In the genomic region with DNA sequence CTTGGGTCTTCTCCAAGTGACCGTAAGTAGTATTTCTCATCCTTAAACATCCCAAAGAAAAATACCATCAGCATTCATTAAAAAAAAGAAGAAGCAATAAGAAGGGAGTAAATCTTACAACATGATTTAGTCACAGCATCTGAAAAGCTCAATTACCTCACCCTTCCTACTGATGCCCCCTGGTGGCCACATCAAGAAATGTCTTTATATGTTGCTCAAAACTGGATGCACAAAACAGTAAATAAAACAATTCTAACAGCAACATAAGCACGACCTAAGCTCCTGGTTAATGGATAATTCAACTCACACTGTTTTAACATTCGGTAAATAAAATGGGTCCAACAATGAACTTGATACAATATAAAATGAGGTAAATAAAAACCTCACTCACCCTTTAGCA, we compare ENCODE assay signal across 8 mouse cellular contexts. TPM values are rescaled to one million over a fixed set of nuclear protein-coding genes. Genes with fewer than 3 reads are reported as not detected.
DNase-seq lines count a peak whose midpoint lies in the region; ATAC-seq lines count a peak whose summit lies in the region.

No protein-coding gene starts in this region.

- no peak overlapping the region for H3K4me2 ChIP-seq in hindbrain, embryonic 16.5 days (ENCODE audit: low read length)

- DNase-seq in hindbrain, embryonic 10.5 days (ENCODE audit: low spot score) = peak; percentile 13
- DNase-seq in 3T3-L1 (ENCODE audit: low read depth, low spot score) = peak; percentile 84
- DNase-seq in MN1 (ENCODE audit: low spot score) = peak; percentile 62
- peak; percentile 22 for DNase-seq in cerebellum, adult 9-11 months
- DNase-seq in induced T-regulatory cell, adult 2 months (ENCODE audit: low read depth) = peak; percentile 76
- peak; percentile 31 for DNase-seq in lung, postnatal 25 days (ENCODE audit: low spot score)
- no peak for DNase-seq in ovary, adult 18-20 months (ENCODE audit: low spot score)

- no peaks in the 10 kb centered on the region for H3K9me3 ChIP-seq in hindbrain, embryonic 10.5 days
- H3K9me3 ChIP-seq in hindbrain, embryonic 16.5 days (ENCODE audit: control insufficient read depth, low read length) = no peaks in the 10 kb centered on the region

- H3K27me3 ChIP-seq in hindbrain, embryonic 10.5 days (ENCODE audit: insufficient read depth, poor library complexity, severe bottlenecking) = no peaks in the 10 kb centered on the region
- H3K27me3 ChIP-seq in hindbrain, embryonic 16.5 days (replicated peaks; ENCODE audit: control insufficient read depth, insufficient read depth, low read length) = no peaks in the 10 kb centered on the region

- H3K4me3 ChIP-seq in hindbrain, embryonic 10.5 days = no peak overlapping the region
- no peak overlapping the region for H3K4me3 ChIP-seq in hindbrain, embryonic 16.5 days (ENCODE audit: low read length)

- H3K36me3 ChIP-seq in hindbrain, embryonic 10.5 days = peaks cover 81% of the 10 kb centered on the region
- H3K36me3 ChIP-seq in hindbrain, embryonic 16.5 days (ENCODE audit: control insufficient read depth, insufficient read depth, low read length) = peaks cover 16% of the 10 kb centered on the region

- no peak overlapping the region for H3K27ac ChIP-seq in hindbrain, embryonic 10.5 days
- H3K27ac ChIP-seq in hindbrain, embryonic 16.5 days (ENCODE audit: low read depth, low read length) = no peak overlapping the region

- 68% methylated on average over 3 of the region's 3 CpGs for WGBS in hindbrain, embryonic 10.5 days
- 63% methylated on average over 3 of the region's 3 CpGs for WGBS in hindbrain, embryonic 16.5 days

- H3K9ac ChIP-seq in hindbrain, embryonic 16.5 days (ENCODE audit: low read depth, low read length) = no peak overlapping the region

- no peaks in the 10 kb centered on the region for H3K4me1 ChIP-seq in hindbrain, embryonic 10.5 days (replicated peaks)
- H3K4me1 ChIP-seq in hindbrain, embryonic 16.5 days (ENCODE audit: control insufficient read depth, insufficient read depth, low read depth, low read length) = no peaks in the 10 kb centered on the region

- no peak for ATAC-seq in hindbrain, embryonic 16.5 days

RNA-seq across cellular contexts. Expression of a gene that starts 12.1 kb away (rescaled TPM):
- 19.0 and 20.0 TPM in 2 replicates for polyA plus RNA-seq in hindbrain, embryonic 10.5 days (2016; fragmentation: Nextera tagmentation; extraction: Ambion mirVana)
- 15.8 and 16.6 TPM in 2 replicates for polyA plus RNA-seq in hindbrain, embryonic 16.5 days (2015; fragmentation: Nextera tagmentation; extraction: Ambion mirVana)

RNA-seq across cellular contexts. Expression of a gene that starts 12.8 kb away (rescaled TPM):
- 28.2 and 30.4 TPM in 2 replicates for polyA plus RNA-seq in hindbrain, embryonic 10.5 days (2016; fragmentation: Nextera tagmentation; extraction: Ambion mirVana)
- polyA plus RNA-seq in hindbrain, embryonic 16.5 days (2015; fragmentation: Nextera tagmentation; extraction: Ambion mirVana) = 25.7 and 28.7 TPM in 2 replicates

RNA-seq across cellular contexts. Expression of a gene that starts 16.6 kb away (rescaled TPM):
- polyA plus RNA-seq in hindbrain, embryonic 10.5 days (2016; fragmentation: Nextera tagmentation; extraction: Ambion mirVana) = 9.8 and 11.4 TPM in 2 replicates
- 21.3 and 24.3 TPM in 2 replicates for polyA plus RNA-seq in hindbrain, embryonic 16.5 days (2015; fragmentation: Nextera tagmentation; extraction: Ambion mirVana)
